Mouse (Mus musculus) midbrain, embryonic 14.5 days (tissue): ENCODE measurements around the gene Ssbp3. TPM values are rescaled to one million over a fixed set of nuclear protein-coding genes. Genes with fewer than 3 reads are reported as not detected.

Experiments used
- ATAC-seq: fragments of 200-750 bp; cut with Nextera tagmentation; 2 replicates; pipeline ENCODE4 v1.8.0; 2017; ENCODE audit warnings: moderate number of reproducible peaks, moderate library complexity; ENCODE audit not compliant: low FRiP score, low TSS enrichment
- DNase-seq: peaks from one replicate; pipeline ENCODE4 v3.0.0-alpha.2; 2015
- H3K27ac ChIP-seq: fragments of 300-500 bp; sonication (generic); replicated peaks from 2 replicates; pipeline ENCODE4 v1.5.1; 2014; ENCODE audit warnings: mild to moderate bottlenecking, low read depth, low read length, moderate library complexity
- H3K27me3 ChIP-seq: fragments of 300-500 bp; sonication (generic); 2 replicates; pipeline ENCODE4 v1.6.1; 2014; ENCODE audit warnings: low read length, control low read depth, mixed read lengths; ENCODE audit not compliant: control insufficient read depth, insufficient read depth
- H3K36me3 ChIP-seq: fragments of 300-500 bp; sonication (generic); 2 replicates; pipeline ENCODE4 v1.6.1; 2014; ENCODE audit warnings: low read length, control low read depth; ENCODE audit not compliant: control insufficient read depth, insufficient read depth
- H3K4me1 ChIP-seq: fragments of 300-500 bp; sonication (generic); 2 replicates; pipeline ENCODE4 v1.6.1; 2014; ENCODE audit warnings: mild to moderate bottlenecking, antibody characterized with exemption, low read length, control low read depth; ENCODE audit not compliant: control insufficient read depth, insufficient read depth
- H3K4me2 ChIP-seq: fragments of 300-500 bp; sonication (generic); 2 replicates; pipeline ENCODE4 v1.6.1; 2014; ENCODE audit warnings: mild to moderate bottlenecking, low read length, moderate library complexity
- H3K4me3 ChIP-seq: fragments of 300-500 bp; sonication (generic); replicated peaks from 2 replicates; pipeline ENCODE4 v1.5.1; 2014; ENCODE audit warnings: low read depth, low read length
- H3K9ac ChIP-seq: fragments of 300-500 bp; sonication (generic); replicated peaks from 2 replicates; pipeline ENCODE4 v1.6.1; 2014; ENCODE audit warnings: mild to moderate bottlenecking, low read length, moderate library complexity
- H3K9me3 ChIP-seq: fragments of 300-500 bp; sonication (generic); 2 replicates; pipeline ENCODE4 v1.6.1; 2016; ENCODE audit warnings: low read length, control low read depth, mixed read lengths; ENCODE audit not compliant: control insufficient read depth
- WGBS: fragments of 180-500 bp; shearing (Covaris S2); extraction: QIAGEN DNeasy Blood & Tissue Kit; methylation state at CpG from one replicate; pipeline ENCODE4 v1.1.7; 2014; 5-methylcytosine and 5-hydroxymethylcytosine counted together
- polyA plus RNA-seq: library from polyadenylated mRNA; unstranded; fragments of >200 nt; fragmentation: Nextera tagmentation; extraction: Ambion mirVana; gene quantifications from 2 replicates; pipeline ENCODE4 v1.2.1, GENCODE M21; 2014

Ssbp3 gene
- polyA plus RNA-seq, 1 experiment from 2014 or later = 147 TPM

DNA sequence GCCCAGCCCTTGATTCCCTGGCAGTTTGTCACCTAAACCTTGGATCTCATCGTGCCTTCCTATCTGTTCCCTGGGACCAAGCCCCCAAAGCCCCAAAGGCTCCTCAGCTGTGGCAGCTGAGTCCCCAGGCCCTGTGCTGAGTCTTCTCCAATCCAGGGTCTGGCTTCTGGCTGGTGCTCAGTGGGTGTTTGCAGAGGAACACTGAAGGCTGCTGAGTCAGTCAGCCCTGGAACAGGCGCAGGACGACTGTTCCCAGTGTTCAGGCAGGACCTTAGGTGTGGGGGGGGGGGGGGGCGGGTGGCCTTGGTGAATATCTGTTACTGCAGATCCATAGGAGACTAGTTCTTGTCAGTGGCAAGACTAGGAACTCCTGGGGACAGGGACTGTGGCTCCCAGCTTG is 141.4 kb downstream of the Ssbp3 start:
- no peak overlapping the region for H3K4me2 ChIP-seq
- H3K4me3 ChIP-seq = no peak overlapping the region
- ATAC-seq (no peak), DNase-seq (no peak)
- H3K27me3 ChIP-seq = no peaks in the 10 kb centered on the region
- WGBS = 52% methylated on average over 4 of the region's 4 CpGs
- no peaks in the 10 kb centered on the region for H3K9me3 ChIP-seq
- H3K4me1 ChIP-seq = no peaks in the 10 kb centered on the region
- peaks cover 39% of the 10 kb centered on the region for H3K36me3 ChIP-seq
- H3K27ac ChIP-seq = no peak overlapping the region
- H3K9ac ChIP-seq = no peak overlapping the region

DNA sequence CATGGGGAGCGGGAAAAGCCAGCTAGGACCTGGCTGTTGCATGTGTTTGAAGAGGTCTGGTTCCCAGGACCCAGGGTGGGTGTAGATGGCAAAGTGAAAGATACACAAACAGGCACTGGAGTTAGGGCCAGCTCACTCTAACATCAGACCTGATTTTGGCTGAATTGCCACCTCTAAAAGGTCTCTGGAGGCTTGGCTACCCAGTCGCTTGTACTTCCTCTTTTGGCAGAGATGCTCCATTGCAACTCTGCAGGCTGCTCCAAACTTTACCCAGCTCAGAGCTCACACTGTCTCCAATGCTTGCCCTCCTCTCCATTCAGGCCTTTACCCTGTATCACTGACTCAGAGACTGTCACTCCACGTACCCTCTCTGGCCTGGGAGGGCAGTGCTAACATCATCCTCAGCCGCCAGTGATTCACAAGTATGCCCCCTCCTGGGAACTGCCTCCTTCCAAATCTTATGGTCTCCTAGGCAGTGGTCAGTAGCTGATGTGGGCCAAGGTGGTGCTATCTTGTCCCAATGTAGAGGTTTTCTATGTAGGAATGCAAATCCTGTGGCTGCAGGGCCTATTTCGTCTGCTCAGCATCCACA is 142.6 kb downstream of the Ssbp3 start:
- no peak for DNase-seq
- Histone ChIP-seq H3K9ac (no peak overlapping the region), H3K4me1 (no peaks in the 10 kb centered on the region), H3K9me3 (no peaks in the 10 kb centered on the region), H3K36me3 (peaks cover 39% of the 10 kb centered on the region), H3K4me3 (no peak overlapping the region), H3K27ac (no peak overlapping the region), H3K27me3 (no peaks in the 10 kb centered on the region), H3K4me2 (no peak overlapping the region)
- 40% methylated on average over 5 of the region's 5 CpGs for WGBS
- no peak for ATAC-seq

- H3K27ac ChIP-seq = no peak overlapping the region
- WGBS = 92% methylated on average over 3 of the region's 3 CpGs
Observed at GRCm38 (mm10) chr4:107056088-107056487, 145.6 kb downstream of the Ssbp3 start.

GRCm38 (mm10) chr4:107058346-107058745 is 147.8 kb downstream of the Ssbp3 start:
- H3K4me3 ChIP-seq = no peak overlapping the region
- no peak overlapping the region for H3K27ac ChIP-seq
- H3K4me2 ChIP-seq = no peak overlapping the region
- no peaks in the 10 kb centered on the region for H3K4me1 ChIP-seq
- DNase-seq = no peak
- H3K36me3 ChIP-seq = peaks cover 76% of the 10 kb centered on the region
- H3K27me3 ChIP-seq = no peaks in the 10 kb centered on the region
- ATAC-seq = no peak
- H3K9me3 ChIP-seq = no peaks in the 10 kb centered on the region
- 85% methylated on average over 5 of the region's 5 CpGs for WGBS
- no peak overlapping the region for H3K9ac ChIP-seq

More at GRCm38 (mm10) chr4:107056088-107056487, 145.6 kb downstream of the Ssbp3 start:
- no peak overlapping the region for H3K9ac ChIP-seq
- no peaks in the 10 kb centered on the region for H3K9me3 ChIP-seq
- no peaks in the 10 kb centered on the region for H3K4me1 ChIP-seq
- H3K4me2 ChIP-seq = no peak overlapping the region
- peaks cover 54% of the 10 kb centered on the region for H3K36me3 ChIP-seq
- H3K27me3 ChIP-seq = no peaks in the 10 kb centered on the region
- ATAC-seq (no peak), DNase-seq (no peak)
- H3K4me3 ChIP-seq = no peak overlapping the region

DNA sequence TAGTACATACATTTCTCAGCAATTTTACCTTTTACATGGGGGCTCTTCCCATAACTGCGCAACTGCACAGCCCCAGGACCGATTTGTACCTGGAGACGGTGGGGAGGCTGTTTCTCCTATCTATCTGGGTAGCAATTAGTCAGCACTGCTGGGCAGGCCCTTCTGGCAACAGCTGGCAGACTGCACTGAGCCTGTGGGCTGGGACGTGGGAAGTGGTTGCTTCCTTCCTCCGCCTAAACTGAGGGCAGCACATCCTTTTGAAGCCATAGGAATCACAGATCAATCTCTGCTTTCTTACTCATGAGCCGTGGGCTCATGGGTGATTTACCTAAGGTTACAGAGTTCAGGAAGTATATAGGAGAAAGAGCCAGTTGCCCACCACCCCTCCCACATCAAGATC is 148.3 kb downstream of the Ssbp3 start:
- no peak overlapping the region for H3K9ac ChIP-seq
- ATAC-seq (no peak), DNase-seq (no peak)
- H3K27me3 ChIP-seq = no peaks in the 10 kb centered on the region
- H3K27ac ChIP-seq = no peak overlapping the region
- H3K36me3 ChIP-seq = peaks cover 80% of the 10 kb centered on the region
- no peak overlapping the region for H3K4me2 ChIP-seq
- WGBS = 91% methylated on average over 6 of the region's 6 CpGs
- H3K4me3 ChIP-seq = no peak overlapping the region
- no peaks in the 10 kb centered on the region for H3K9me3 ChIP-seq
- H3K4me1 ChIP-seq = no peaks in the 10 kb centered on the region

GRCm38 (mm10) chr4:107061560-107061959 is 151.1 kb downstream of the Ssbp3 start:
- 98% methylated on average over 4 of the region's 4 CpGs for WGBS
- Histone ChIP-seq H3K27ac (no peak overlapping the region), H3K27me3 (no peaks in the 10 kb centered on the region), H3K9me3 (no peaks in the 10 kb centered on the region), H3K9ac (no peak overlapping the region), H3K36me3 (peaks cover 79% of the 10 kb centered on the region), H3K4me1 (peaks cover 6% of the 10 kb centered on the region), H3K4me3 (no peak overlapping the region), H3K4me2 (no peak overlapping the region)
- no peak for ATAC-seq
- DNase-seq = no peak

- Histone ChIP-seq H3K9ac (no peak overlapping the region), H3K27ac (no peak overlapping the region), H3K9me3 (no peaks in the 10 kb centered on the region), H3K4me3 (no peak overlapping the region), H3K4me1 (peaks cover 12% of the 10 kb centered on the region), H3K4me2 (no peak overlapping the region), H3K36me3 (peaks cover 63% of the 10 kb centered on the region), H3K27me3 (no peaks in the 10 kb centered on the region)
- 90% methylated on average over 3 of the region's 3 CpGs for WGBS
- ATAC-seq (no peak), DNase-seq (no peak)
Observed at GRCm38 (mm10) chr4:107063214-107063613, 152.7 kb downstream of the Ssbp3 start.

GRCm38 (mm10) chr4:107064394-107065098 is 154.0 kb downstream of the Ssbp3 start:
- Histone ChIP-seq H3K36me3 (peaks cover 50% of the 10 kb centered on the region), H3K4me3 (no peak overlapping the region), H3K4me2 (no peak overlapping the region), H3K9ac (no peak overlapping the region), H3K27ac (no peak overlapping the region), H3K27me3 (no peaks in the 10 kb centered on the region), H3K9me3 (no peaks in the 10 kb centered on the region), H3K4me1 (peaks cover 12% of the 10 kb centered on the region)
- 94% methylated on average over 5 of the region's 5 CpGs for WGBS
- DNase-seq = no peak
- no peak for ATAC-seq
